Mouse (Mus musculus): ENCODE measurements around the gene Tas2r135.

Gene Tas2r135

GRCm38 (mm10) chr6:42374701-42375100 is 30.5 kb upstream of the Tas2r135 start:
- DNase-seq = no peak

GRCm38 (mm10) chr6:42375131-42375530 is 30.1 kb upstream of the Tas2r135 start:
- no peak for DNase-seq

GRCm38 (mm10) chr6:42376016-42376415 is 29.2 kb upstream of the Tas2r135 start:
- no peak for DNase-seq

- no peak for DNase-seq
These were observed 28.7 kb upstream of the Tas2r135 start for GRCm38 (mm10) chr6:42376504-42377019.

GRCm38 (mm10) chr6:42377280-42377679 is 28.0 kb upstream of the Tas2r135 start:
- no peak for DNase-seq

GRCm38 (mm10) chr6:42379551-42379950 is 25.7 kb upstream of the Tas2r135 start:
- DNase-seq = no peak

DNA sequence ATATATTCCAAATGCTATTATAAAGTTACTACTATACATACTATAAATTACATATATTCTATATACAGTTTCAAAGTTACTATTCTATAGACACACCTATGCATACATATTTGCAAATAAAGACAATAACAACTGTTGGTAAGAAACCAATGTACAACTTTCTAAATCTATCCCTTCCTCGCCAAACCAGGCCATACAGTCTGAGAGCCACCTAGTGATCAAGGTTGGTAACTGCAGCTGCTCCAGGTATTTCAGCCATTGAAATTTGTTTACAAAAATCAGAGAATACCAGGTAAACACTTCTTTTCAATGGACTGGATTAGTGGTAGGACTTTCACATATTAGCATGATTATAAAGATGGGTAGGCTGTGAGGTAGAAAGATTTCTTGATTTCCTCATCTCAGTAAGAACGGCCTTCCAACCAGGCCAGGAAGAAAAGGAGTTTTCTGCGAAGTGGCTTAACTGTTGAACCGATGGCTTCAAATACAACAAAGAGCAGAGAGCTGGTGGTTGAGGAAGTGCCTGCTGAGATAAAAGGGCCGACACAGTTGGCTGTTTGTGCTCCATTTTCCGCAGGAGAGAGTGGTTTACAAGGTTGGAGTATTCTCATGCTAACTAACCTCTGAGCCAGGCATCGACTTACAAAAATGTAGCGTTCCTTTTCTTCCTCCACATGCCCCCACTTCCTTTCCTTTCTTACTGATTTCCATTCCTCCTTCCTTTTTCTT is 24.7 kb upstream of the Tas2r135 start:
- DNase-seq = peak in 1 of 2 experiments; percentile 35

DNA sequence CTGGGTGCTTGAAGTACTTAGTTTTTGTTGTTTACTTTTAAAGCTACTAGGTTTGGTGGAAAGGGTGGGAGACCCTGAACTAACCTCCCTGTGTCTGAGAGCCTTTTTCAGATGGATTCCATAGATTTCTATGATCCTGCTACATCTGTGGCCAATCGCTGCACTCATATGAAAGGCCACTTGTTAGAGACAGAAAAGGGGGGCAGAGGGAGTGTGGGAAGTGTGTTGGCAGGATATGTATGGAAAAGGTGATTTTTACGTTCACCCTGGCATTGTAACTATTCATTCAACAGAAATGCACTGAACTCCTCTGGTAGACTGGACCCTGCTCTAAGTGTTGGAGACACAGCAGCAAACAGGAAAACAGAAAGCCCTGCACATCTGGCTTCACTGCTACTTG is 24.0 kb upstream of the Tas2r135 start:
- DNase-seq = no peak

GRCm38 (mm10) chr6:42381916-42382381 is 23.3 kb upstream of the Tas2r135 start:
- no peak for DNase-seq

GRCm38 (mm10) chr6:42383360-42383759 is 21.9 kb upstream of the Tas2r135 start:
- DNase-seq = no peak

GRCm38 (mm10) chr6:42385635-42386034 is 19.6 kb upstream of the Tas2r135 start:
- DNase-seq = no peak

GRCm38 (mm10) chr6:42391796-42392330 is 13.4 kb upstream of the Tas2r135 start:
- no peak for DNase-seq

- DNase-seq = peak; percentile 30 to 38
These were observed 9.0 kb upstream of the Tas2r135 start for GRCm38 (mm10) chr6:42395960-42396809.

GRCm38 (mm10) chr6:42397041-42397657 is 8.1 kb upstream of the Tas2r135 start:
- DNase-seq = no peak

DNA sequence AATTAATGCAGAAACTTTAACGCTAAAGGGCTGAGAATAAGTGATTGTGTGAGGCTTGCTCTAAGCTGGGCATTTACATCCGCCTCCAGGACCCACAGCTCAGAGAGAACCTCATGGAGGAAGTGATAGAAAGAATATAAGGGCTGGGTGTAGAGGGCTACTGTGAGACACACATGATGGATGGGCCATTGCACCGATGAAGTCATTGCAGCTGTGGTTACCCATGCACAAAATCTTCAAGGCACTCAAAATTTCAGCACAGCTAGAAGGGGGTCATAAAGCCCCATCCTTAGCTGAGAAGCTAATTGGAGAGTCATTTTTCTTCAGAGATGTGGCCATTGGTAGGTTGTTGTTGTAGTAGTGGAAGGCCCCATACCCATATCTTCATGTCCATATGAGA is 6.9 kb upstream of the Tas2r135 start:
- DNase-seq = no peak

DNA sequence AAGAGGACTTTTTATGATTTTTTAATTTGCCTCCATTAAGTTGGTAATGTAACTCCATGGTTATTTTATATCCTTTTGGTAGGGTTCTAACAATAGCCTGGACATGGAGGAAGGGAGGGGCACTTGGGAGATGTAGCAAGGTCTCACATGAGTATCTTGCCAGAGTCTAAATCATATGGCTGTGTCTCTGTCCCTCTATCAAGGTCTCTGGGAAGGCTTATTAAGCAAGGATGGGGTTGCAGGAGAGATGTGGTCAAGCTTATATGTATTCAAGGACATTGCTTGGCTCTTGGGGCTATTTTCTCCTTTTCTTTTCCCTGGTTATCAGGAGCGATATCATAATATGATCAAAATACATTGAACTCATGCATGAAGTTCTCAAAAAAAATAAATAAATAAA is 6.2 kb upstream of the Tas2r135 start:
- DNase-seq = no peak

DNA sequence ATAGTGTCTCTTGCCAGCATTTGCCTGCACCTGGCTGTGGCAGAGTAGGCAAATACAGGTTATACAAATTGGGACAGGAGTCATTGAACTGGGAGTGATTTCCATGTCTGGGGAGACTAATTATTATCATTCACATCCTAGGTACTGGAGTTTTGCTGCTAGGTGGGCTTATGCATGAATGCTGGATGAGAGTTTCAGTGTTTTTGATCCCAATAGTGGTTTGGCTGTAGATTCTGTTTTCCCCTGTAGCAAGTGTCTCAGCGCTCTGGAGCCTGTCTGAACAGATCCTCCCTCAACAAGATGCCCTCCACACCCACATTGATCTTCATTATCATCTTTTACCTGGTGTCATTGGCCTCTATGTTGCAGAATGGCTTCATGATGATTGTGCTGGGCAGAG is 5.3 kb upstream of the Tas2r135 start, which contains the start of gene Tas2r143:
Gene Tas2r143 (plus strand): TSS at position 301 of the 400 bp plus-strand sequence.
- no peak for DNase-seq

DNA sequence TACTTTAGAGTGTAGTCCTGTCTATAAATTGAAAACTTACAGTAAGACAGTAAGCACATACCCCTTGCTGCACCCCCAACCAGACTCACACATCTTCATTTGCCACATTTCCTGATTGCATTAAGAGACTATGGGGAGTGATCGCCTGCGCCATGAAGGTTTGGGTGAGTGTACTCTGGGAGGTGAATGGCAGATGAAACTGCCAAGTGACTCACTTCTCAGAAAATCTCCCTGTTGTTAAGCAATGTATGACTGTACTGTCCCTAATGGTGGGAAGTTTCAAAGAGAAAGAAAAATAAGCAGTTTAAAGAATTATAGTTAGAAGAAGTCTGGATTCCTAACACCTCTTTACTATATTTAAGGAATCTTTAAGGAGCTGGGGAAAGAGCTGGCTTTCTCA is 14.2 kb downstream of the Tas2r135 start:
- DNase-seq = no peak

GRCm38 (mm10) chr6:42421439-42421838 is 16.2 kb downstream of the Tas2r135 start:
- DNase-seq = no peak

DNA sequence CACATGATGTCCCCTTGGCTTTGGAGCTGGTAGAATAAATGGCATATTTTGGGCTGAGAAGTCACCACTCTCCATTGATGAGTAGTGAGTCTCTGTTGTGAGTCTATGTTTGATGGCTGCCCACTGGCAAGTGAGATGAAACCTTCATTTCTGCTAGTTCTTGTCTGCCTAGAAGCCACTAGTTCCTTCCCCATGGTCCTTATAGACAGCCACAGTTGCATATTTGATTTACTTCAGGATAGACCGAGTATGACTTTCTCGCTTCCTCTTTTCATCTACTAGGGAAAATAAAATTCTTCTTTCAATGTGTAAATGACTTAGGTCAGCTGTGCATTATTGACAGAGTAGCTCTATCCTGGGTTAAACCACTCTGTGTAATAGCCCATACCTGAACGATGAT is 19.2 kb downstream of the Tas2r135 start:
- DNase-seq = no peak

DNA sequence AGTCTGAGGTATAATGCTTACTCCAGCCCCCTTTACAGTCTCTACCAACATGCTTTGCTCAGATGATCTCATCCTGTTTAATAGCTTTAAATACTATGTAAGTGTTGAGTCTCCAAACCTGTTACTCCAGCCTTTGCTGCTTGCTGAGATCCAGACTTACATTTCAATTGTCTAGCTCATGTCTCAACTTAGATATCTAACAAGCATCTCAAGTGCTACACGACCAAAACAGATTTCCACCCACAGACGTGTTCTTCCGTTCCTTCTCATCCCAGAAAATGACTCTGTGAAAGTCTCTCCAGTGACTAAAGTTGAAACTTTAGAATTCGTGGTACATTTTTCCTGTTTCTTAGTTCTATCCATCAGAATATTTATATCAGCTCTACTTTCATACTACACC is 21.1 kb downstream of the Tas2r135 start:
- no peak for DNase-seq

DNA sequence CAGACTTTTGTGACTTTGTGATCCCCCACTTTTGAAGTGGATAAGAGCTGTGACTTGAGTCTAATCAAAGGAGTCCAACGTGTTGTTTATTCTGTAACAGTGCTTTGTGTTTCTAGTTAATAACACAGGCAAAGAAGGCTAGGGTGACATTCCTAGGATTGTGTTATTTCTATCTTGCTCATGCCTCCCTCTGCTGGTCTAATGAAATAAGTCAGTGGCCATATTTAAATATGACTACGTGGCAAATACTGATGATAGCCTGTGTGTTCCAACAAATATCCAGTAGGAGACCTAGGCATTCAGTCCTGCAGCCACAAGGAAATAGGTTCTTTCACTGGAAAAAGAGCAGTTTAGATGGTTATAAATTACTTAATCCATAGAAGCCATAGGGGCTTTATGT is 28.3 kb downstream of the Tas2r135 start:
- DNase-seq = no peak

GRCm38 (mm10) chr6:42434446-42434845 is 29.2 kb downstream of the Tas2r135 start, which contains the start of gene Tas2r126:
TSS of gene Tas2r126 (plus strand) at chr6:42434535.
- no peak for DNase-seq

All from spleen, adult 18-20 months (tissue).